Mouse (Mus musculus) spleen, adult 2 months (tissue): Measurements from ENCODE around the gene Ccdc82.

ENCODE experiments used
- CTCF ChIP-seq: fragments of 200-500 bp; IDR thresholded peaks from 2 replicates; pipeline ENCODE4 v1.5.1; 2011; ENCODE audit warnings: mild to moderate bottlenecking, inconsistent platforms; ENCODE audit not compliant: insufficient read depth, insufficient read length, insufficient replicate concordance; ENCODE audit errors: extremely low read depth
- POLR2A ChIP-seq: fragments of 200-500 bp; IDR thresholded peaks from 2 replicates; pipeline ENCODE4 v1.6.1; 2011; ENCODE audit warnings: low read depth, low read length, inconsistent platforms

DNA sequence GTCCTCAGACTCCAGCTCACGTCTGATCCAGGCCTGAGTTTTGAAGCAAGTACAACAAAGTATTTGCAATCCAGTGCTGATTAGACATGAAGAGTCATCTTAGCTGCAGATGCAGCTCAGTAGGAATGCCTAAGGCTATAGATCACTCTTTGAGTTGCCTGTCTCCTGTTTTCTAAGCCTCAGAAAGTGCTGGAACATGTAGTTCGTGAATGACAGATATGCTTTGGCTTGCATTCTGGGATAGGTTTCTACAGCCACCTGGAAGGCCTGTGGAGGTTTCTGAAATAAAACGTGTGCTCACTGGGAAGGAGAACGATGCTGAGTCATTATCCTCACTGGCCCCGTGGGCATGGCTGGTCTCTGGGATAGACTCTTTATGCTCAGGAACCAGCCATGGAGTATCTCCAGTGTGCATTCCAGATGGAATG, 67.8 kb downstream of the Ccdc82 start:
- TF ChIP-seq CTCF = no peak
- TF ChIP-seq POLR2A = no peak
